22 mouse cellular contexts compared by ENCODE assay signal in the genomic region with DNA sequence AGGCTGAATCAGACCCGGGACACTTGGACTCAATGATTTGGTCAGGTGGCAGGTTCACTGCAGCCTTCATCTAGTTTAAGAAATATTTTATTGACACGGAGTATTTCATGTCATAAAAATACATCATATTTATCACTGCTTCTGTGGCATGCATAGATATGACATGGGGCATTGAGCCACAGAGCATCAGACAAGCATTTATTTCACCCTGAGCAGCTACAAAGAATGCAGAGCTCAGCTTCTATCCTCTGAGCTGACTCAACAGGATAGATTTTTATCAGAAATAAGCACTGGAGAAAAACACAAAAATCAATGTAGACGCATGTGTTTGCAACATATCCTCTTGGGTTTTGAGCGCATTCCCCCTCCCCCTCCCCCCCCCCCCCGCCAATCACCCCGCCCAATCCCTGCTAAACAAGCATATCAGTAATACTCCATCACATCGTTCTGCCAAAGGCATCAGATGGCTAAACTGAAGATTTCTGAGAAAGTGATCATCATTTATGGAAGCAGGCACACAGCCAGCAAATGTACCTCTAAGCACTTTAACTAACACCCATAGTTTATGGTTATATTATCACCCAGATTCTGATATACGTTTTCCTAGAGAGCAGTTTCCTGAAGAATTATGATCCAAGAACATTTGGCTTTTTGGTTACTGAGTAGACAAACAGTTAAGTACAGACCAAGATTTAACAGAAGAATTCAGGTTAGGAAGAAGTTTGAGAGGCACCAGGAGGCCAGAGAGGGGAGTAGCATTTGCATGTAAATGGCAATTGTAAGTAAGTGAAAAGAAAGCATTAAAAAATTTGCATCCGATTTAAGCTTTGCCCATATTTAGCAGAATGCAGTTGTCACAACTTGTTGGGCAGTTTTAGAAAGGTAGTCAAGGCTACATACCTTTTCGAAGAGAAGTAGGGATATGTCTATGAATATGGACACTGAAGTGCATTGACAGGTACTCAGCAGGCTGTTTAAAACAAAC.
A peak's percentile ranks its signal among the peaks of the same experiment; 100 is the strongest.
DNase-seq lines count a peak whose midpoint lies in the region; ATAC-seq and TF ChIP-seq lines count a peak whose summit lies in the region.
"Had no signal": no experiment of that assay in that cellular context is flagged by ENCODE, and none has a peak within 500 bp of the region (broad histone marks: within the 10 kb centered on the region; RNA-seq: fewer than 3 reads in every experiment).

No protein-coding gene starts in this region.

- no peaks in the 10 kb centered on the region for H3K36me3 ChIP-seq in hindbrain, embryonic 14.5 days (replicated peaks; ENCODE audit: control insufficient read depth, insufficient read depth)
- H3K36me3 ChIP-seq in hindbrain, embryonic 10.5 days, result no peaks in the 10 kb centered on the region
- H3K36me3 ChIP-seq in midbrain, embryonic 14.5 days (ENCODE audit: control insufficient read depth, insufficient read depth, low read length), result no peaks in the 10 kb centered on the region
- H3K36me3 ChIP-seq in midbrain, embryonic 15.5 days (replicated peaks), result no peaks in the 10 kb centered on the region
- no peaks in the 10 kb centered on the region for H3K36me3 ChIP-seq in forebrain, postnatal 0 days (ENCODE audit: insufficient read depth)
- H3K36me3 ChIP-seq: heart, embryonic 12.5 days; kidney, embryonic 15.5 days; limb, embryonic 13.5 days; liver, embryonic 12.5 days; neural tube, embryonic 12.5 days had no signal

- H3K4me3 ChIP-seq in hindbrain, embryonic 14.5 days (replicated peaks; ENCODE audit: low read length), result no peak overlapping the region
- H3K4me3 ChIP-seq in hindbrain, embryonic 10.5 days, result no peak overlapping the region
- no peak overlapping the region for H3K4me3 ChIP-seq in midbrain, embryonic 14.5 days (replicated peaks; ENCODE audit: low read depth, low read length)
- H3K4me3 ChIP-seq in midbrain, embryonic 15.5 days, result no peak overlapping the region
- H3K4me3 ChIP-seq in forebrain, postnatal 0 days (ENCODE audit: low read depth, low read length), result no peak overlapping the region
- H3K4me3 ChIP-seq: heart, embryonic 12.5 days; kidney, embryonic 15.5 days; limb, embryonic 13.5 days; liver, embryonic 12.5 days; neural tube, embryonic 12.5 days had no signal

- no peak for TF ChIP-seq POLR2A in brain, embryonic 14.5 days (IDR thresholded peaks at IDR 0.05; ENCODE audit: borderline replicate concordance, extremely low read depth, insufficient read depth, insufficient read length, poor library complexity, severe bottlenecking)

- H3K27me3 ChIP-seq in hindbrain, embryonic 14.5 days (ENCODE audit: control insufficient read depth, insufficient read depth, low read length), result no peaks in the 10 kb centered on the region
- no peaks in the 10 kb centered on the region for H3K27me3 ChIP-seq in hindbrain, embryonic 10.5 days (ENCODE audit: insufficient read depth, poor library complexity, severe bottlenecking)
- no peaks in the 10 kb centered on the region for H3K27me3 ChIP-seq in midbrain, embryonic 14.5 days (ENCODE audit: control insufficient read depth, insufficient read depth, low read length)
- H3K27me3 ChIP-seq in midbrain, embryonic 15.5 days (replicated peaks), result no peaks in the 10 kb centered on the region
- no peaks in the 10 kb centered on the region for H3K27me3 ChIP-seq in forebrain, postnatal 0 days (ENCODE audit: insufficient read depth, low read length)
- H3K27me3 ChIP-seq: CH12.LX; heart, embryonic 12.5 days; kidney, embryonic 15.5 days; limb, embryonic 13.5 days; liver, embryonic 12.5 days; neural tube, embryonic 12.5 days had no signal

- no peak for DNase-seq in hindbrain, embryonic 14.5 days (ENCODE audit: low spot score)
- no peak for DNase-seq in hindbrain, embryonic 10.5 days (ENCODE audit: low spot score)
- peak; percentile 19 for DNase-seq in midbrain, embryonic 14.5 days
- peak; percentile 81 for DNase-seq in brain, embryonic 14.5 days (ENCODE audit: low read depth)
- DNase-seq in forebrain, postnatal 0 days, result no peak
- no peak for DNase-seq in testis, postnatal 10 days (ENCODE audit: low spot score)
- DNase-seq: adrenal gland, postnatal 10 days; cerebellum, adult 2 months; heart, postnatal 10 days; kidney, postnatal 4 days; lung, adult 2 months; right cerebral cortex, adult 18-20 months; right cerebral cortex, postnatal 4 days; thymus, postnatal 25 days had no signal

- no peaks in the 10 kb centered on the region for H3K9me3 ChIP-seq in hindbrain, embryonic 14.5 days (ENCODE audit: control insufficient read depth, low read length)
- H3K9me3 ChIP-seq in hindbrain, embryonic 10.5 days, result no peaks in the 10 kb centered on the region
- H3K9me3 ChIP-seq in midbrain, embryonic 14.5 days (ENCODE audit: control insufficient read depth, low read length), result no peaks in the 10 kb centered on the region
- H3K9me3 ChIP-seq in midbrain, embryonic 15.5 days, result no peaks in the 10 kb centered on the region
- no peaks in the 10 kb centered on the region for H3K9me3 ChIP-seq in forebrain, postnatal 0 days (ENCODE audit: low read length)
- H3K9me3 ChIP-seq: heart, embryonic 12.5 days; kidney, embryonic 15.5 days; limb, embryonic 13.5 days; liver, embryonic 12.5 days; neural tube, embryonic 12.5 days had no signal

- 0 out of 2 replicates have a peak overlapping the region, but pooled peaks have one; percentile 39 for H3K27ac ChIP-seq in hindbrain, embryonic 14.5 days
- no peak overlapping the region for H3K27ac ChIP-seq in hindbrain, embryonic 10.5 days
- no peak overlapping the region for H3K27ac ChIP-seq in midbrain, embryonic 14.5 days (replicated peaks; ENCODE audit: low read depth, low read length)
- H3K27ac ChIP-seq in midbrain, embryonic 15.5 days, result no peak overlapping the region
- peak overlapping the region; percentile 15; the same call in 1 of the 2 replicates for H3K27ac ChIP-seq in forebrain, postnatal 0 days (ENCODE audit: low read depth, low read length)
- H3K27ac ChIP-seq: kidney, embryonic 15.5 days; limb, embryonic 13.5 days; liver, embryonic 12.5 days; neural tube, embryonic 12.5 days had no signal

- WGBS in hindbrain, embryonic 14.5 days, result 14% methylated on average over 9 of the region's 10 CpGs
- WGBS in hindbrain, embryonic 10.5 days, result 24% methylated on average over 10 of the region's 10 CpGs
- WGBS in midbrain, embryonic 14.5 days, result 17% methylated on average over 10 of the region's 10 CpGs
- WGBS in midbrain, embryonic 15.5 days, result 18% methylated on average over 9 of the region's 10 CpGs
- 12% methylated on average over 10 of the region's 10 CpGs for WGBS in forebrain, postnatal 0 days

- 0 out of 2 replicates have a peak overlapping the region, but pooled peaks have one; percentile 1 for H3K4me2 ChIP-seq in hindbrain, embryonic 14.5 days (replicated peaks)
- H3K4me2 ChIP-seq in midbrain, embryonic 14.5 days (ENCODE audit: low read length), result 0 out of 2 replicates have a peak overlapping the region, but pooled peaks have one; percentile 3
- H3K4me2 ChIP-seq in midbrain, embryonic 15.5 days, result no peak overlapping the region
- H3K4me2 ChIP-seq in forebrain, postnatal 0 days (ENCODE audit: low read depth), result no peak overlapping the region
- H3K4me2 ChIP-seq: heart, embryonic 12.5 days; kidney, embryonic 15.5 days; limb, embryonic 13.5 days; liver, embryonic 12.5 days; neural tube, embryonic 12.5 days had no signal

- ATAC-seq in hindbrain, embryonic 14.5 days (ENCODE audit: low FRiP score), result no peak
- peak; percentile 20; the same call in 1 of the 2 replicates for ATAC-seq in midbrain, embryonic 14.5 days (ENCODE audit: low FRiP score, low TSS enrichment)
- ATAC-seq in midbrain, embryonic 15.5 days (replicated peaks), result no peak
- no peak for ATAC-seq in forebrain, postnatal 0 days
- ATAC-seq: intestine, postnatal 0 days; liver, embryonic 12.5 days had no signal

- no peak overlapping the region for H3K9ac ChIP-seq in hindbrain, embryonic 14.5 days
- no peak overlapping the region for H3K9ac ChIP-seq in midbrain, embryonic 14.5 days (replicated peaks; ENCODE audit: low read length)
- no peak overlapping the region for H3K9ac ChIP-seq in midbrain, embryonic 15.5 days
- no peak overlapping the region for H3K9ac ChIP-seq in forebrain, postnatal 0 days
- H3K9ac ChIP-seq: heart, embryonic 12.5 days; kidney, embryonic 15.5 days; limb, embryonic 13.5 days; liver, embryonic 12.5 days; neural tube, embryonic 12.5 days had no signal

- H3K4me1 ChIP-seq in hindbrain, embryonic 14.5 days (replicated peaks; ENCODE audit: control insufficient read depth, insufficient read depth, low read length), result peaks cover 5% of the 10 kb centered on the region; the same call in 1 of the 2 replicates
- peaks cover 9% of the 10 kb centered on the region for H3K4me1 ChIP-seq in hindbrain, embryonic 10.5 days (replicated peaks)
- H3K4me1 ChIP-seq in midbrain, embryonic 14.5 days (ENCODE audit: control insufficient read depth, insufficient read depth, low read length), result peaks cover 5% of the 10 kb centered on the region; the same call in 1 of the 2 replicates
- peaks cover 10% of the 10 kb centered on the region for H3K4me1 ChIP-seq in midbrain, embryonic 15.5 days
- no peaks in the 10 kb centered on the region for H3K4me1 ChIP-seq in forebrain, postnatal 0 days (ENCODE audit: insufficient read depth)
- H3K4me1 ChIP-seq: heart, embryonic 12.5 days; limb, embryonic 13.5 days; liver, embryonic 12.5 days had no signal

- TF ChIP-seq CTCF in brain, embryonic 14.5 days (IDR thresholded peaks at IDR 0.05; ENCODE audit: borderline replicate concordance, extremely low read depth, insufficient read depth, insufficient read length), result no peak
- no peak for TF ChIP-seq CTCF in forebrain, postnatal 0 days (IDR thresholded peaks at IDR 0.05; ENCODE audit: low read depth)

Comparison
In these comparisons a context has a peak if more than half of its experiments do, and no peak if none do; other contexts are left out.
1. H3K27ac ChIP-seq: peak in hindbrain, embryonic 14.5 days (single experiment) and forebrain, postnatal 0 days (single experiment); none in hindbrain, embryonic 10.5 days (single experiment), midbrain, embryonic 14.5 days (single experiment) and midbrain, embryonic 15.5 days (single experiment).
2. H3K4me2 ChIP-seq: peak in hindbrain, embryonic 14.5 days (single experiment) and midbrain, embryonic 14.5 days (single experiment); none in midbrain, embryonic 15.5 days (single experiment) and forebrain, postnatal 0 days (single experiment).
3. DNase-seq: peak in midbrain, embryonic 14.5 days (single experiment) and brain, embryonic 14.5 days (single experiment); none in hindbrain, embryonic 14.5 days (single experiment), hindbrain, embryonic 10.5 days (single experiment), forebrain, postnatal 0 days (single experiment) and testis, postnatal 10 days (single experiment).